Mouse (Mus musculus) megakaryocyte, embryonic 14.5 days (primary cell): ENCODE data around the gene Gkn1.

ENCODE experiments used
- FLI1 ChIP-seq: IDR thresholded peaks from 2 replicates; pipeline ENCODE4 v1.6.1; 2012; ENCODE audit warnings: low read length, inconsistent platforms, mixed read lengths
- GATA1 ChIP-seq: IDR thresholded peaks from 3 replicates; pipeline ENCODE4 v1.6.1; 2012; ENCODE audit warnings: mixed read lengths, low read length, inconsistent platforms, borderline replicate concordance

DNA sequence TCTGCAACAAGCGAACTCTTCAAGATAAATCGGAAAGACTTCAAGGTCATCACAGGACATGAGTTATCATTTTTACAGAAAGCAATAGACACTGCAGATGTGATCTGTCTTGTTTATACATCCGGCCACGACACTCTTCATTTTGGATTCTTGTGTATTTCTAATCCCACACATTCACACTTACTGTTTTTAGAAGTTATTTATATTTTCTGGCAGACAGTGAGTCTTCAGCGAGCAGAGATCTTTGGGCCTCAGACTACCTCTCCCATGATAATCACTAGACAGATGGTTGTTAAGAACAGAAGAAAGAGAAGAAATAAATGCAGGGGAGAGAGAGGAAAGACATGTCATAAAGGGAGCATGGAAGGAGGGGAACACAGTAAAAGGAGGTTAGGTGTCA, 18.5 kb upstream of the Gkn1 start:
- no peak for TF ChIP-seq FLI1
- TF ChIP-seq GATA1 = no peak
